Mouse (Mus musculus): ENCODE data around the gene Il1rap. TPM values are rescaled to one million over a fixed set of nuclear protein-coding genes. Genes with fewer than 3 reads are reported as not detected.
A peak's percentile ranks its signal among the peaks of the same experiment; 100 is the strongest.

Gene Il1rap
- polyA plus RNA-seq, 1 experiment from 2014 or later: 8.6 TPM

- Histone ChIP-seq H3K27me3 (ENCODE audit: control insufficient read depth, insufficient read depth, low read depth, low read length) (no peaks in the 10 kb centered on the region), H3K9me3 (replicated peaks; ENCODE audit: control insufficient read depth, low read length, poor library complexity, severe bottlenecking) (no peaks in the 10 kb centered on the region), H3K36me3 (ENCODE audit: control insufficient read depth, insufficient read depth, low read length) (no peaks in the 10 kb centered on the region), H3K9ac (ENCODE audit: low read depth, low read length) (no peak overlapping the region), H3K4me1 (ENCODE audit: control insufficient read depth, insufficient read depth, low read length) (no peaks in the 10 kb centered on the region), H3K27ac (ENCODE audit: low read length) (no peak overlapping the region), H3K4me2 (ENCODE audit: low read length) (no peak overlapping the region), H3K4me3 (ENCODE audit: low read depth, low read length) (no peak overlapping the region)
- 90% methylated on average over 1 of the region's 1 CpGs for WGBS
- ATAC-seq: no peak
Observed at GRCm38 (mm10) chr16:26730941-26731340, 149.4 kb downstream of the Il1rap start.

GRCm38 (mm10) chr16:26732566-26732965, 151.1 kb downstream of the Il1rap start:
- Histone ChIP-seq H3K9me3 (replicated peaks; ENCODE audit: control insufficient read depth, low read length, poor library complexity, severe bottlenecking) (no peaks in the 10 kb centered on the region), H3K4me3 (ENCODE audit: low read depth, low read length) (no peak overlapping the region), H3K27me3 (ENCODE audit: control insufficient read depth, insufficient read depth, low read depth, low read length) (no peaks in the 10 kb centered on the region), H3K36me3 (ENCODE audit: control insufficient read depth, insufficient read depth, low read length) (no peaks in the 10 kb centered on the region), H3K9ac (ENCODE audit: low read depth, low read length) (no peak overlapping the region), H3K4me1 (ENCODE audit: control insufficient read depth, insufficient read depth, low read length) (no peaks in the 10 kb centered on the region), H3K4me2 (ENCODE audit: low read length) (no peak overlapping the region), H3K27ac (ENCODE audit: low read length) (no peak overlapping the region)
- peak; percentile 58; the same call in 1 of the 2 replicates for ATAC-seq
- WGBS: 40% methylated on average over 3 of the region's 3 CpGs

DNA sequence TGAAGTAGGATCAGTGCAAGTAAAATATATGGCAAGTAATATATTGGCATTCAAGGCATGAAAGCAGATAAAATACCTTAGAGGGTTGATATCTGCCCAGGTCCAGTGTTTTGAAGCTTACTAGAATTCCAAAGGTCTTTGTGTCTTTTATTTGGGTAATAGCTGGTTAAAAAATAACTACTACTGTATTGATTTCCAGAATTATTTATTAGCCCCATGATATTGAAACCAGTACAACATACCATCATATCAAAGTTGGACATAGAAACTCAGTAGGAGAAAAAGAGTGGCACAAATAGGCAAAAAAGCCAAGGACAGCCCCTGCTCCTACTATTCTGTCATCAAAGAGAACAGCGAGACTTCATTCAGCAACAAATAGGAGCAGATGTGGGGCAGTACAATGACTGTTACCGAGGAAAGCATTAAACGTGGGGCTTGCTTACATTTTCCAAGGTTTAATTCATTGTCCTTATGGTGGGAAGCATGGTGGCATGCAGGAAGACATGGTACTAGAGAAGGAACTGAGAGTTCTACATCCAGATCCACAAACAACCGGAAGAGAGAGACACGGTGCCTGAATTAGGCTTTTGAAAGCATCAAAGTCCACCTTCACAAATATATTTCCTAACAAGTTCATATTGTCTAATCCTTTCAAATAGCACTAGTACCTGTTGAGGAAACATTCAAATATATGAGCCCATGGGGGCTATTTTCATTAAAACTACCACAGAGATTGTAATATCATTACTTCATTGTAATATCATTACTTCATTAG, 174.1 kb downstream of the Il1rap start:
- H3K27ac ChIP-seq (ENCODE audit: low read length): no peak overlapping the region
- no peak overlapping the region for H3K4me3 ChIP-seq (ENCODE audit: low read depth, low read length)
- no peaks in the 10 kb centered on the region for H3K4me1 ChIP-seq (ENCODE audit: control insufficient read depth, insufficient read depth, low read length)
- no peaks in the 10 kb centered on the region for H3K27me3 ChIP-seq (ENCODE audit: control insufficient read depth, insufficient read depth, low read depth, low read length)
- H3K9me3 ChIP-seq (replicated peaks; ENCODE audit: control insufficient read depth, low read length, poor library complexity, severe bottlenecking): no peaks in the 10 kb centered on the region; the same call in 1 of the 2 replicates
- no peaks in the 10 kb centered on the region for H3K36me3 ChIP-seq (ENCODE audit: control insufficient read depth, insufficient read depth, low read length)
- no peak overlapping the region for H3K4me2 ChIP-seq (ENCODE audit: low read length)
- ATAC-seq: no peak
- H3K9ac ChIP-seq (ENCODE audit: low read depth, low read length): no peak overlapping the region
- 86% methylated on average over 5 of the region's 5 CpGs for WGBS

GRCm38 (mm10) chr16:26775976-26776375, 194.5 kb downstream of the Il1rap start:
- WGBS: 83% methylated on average over 2 of the region's 2 CpGs
- H3K27ac ChIP-seq (ENCODE audit: low read length): no peak overlapping the region
- no peak for ATAC-seq
- H3K9ac ChIP-seq (ENCODE audit: low read depth, low read length): no peak overlapping the region
- H3K9me3 ChIP-seq (replicated peaks; ENCODE audit: control insufficient read depth, low read length, poor library complexity, severe bottlenecking): no peaks in the 10 kb centered on the region
- no peak overlapping the region for H3K4me3 ChIP-seq (ENCODE audit: low read depth, low read length)
- no peaks in the 10 kb centered on the region for H3K4me1 ChIP-seq (ENCODE audit: control insufficient read depth, insufficient read depth, low read length)
- no peaks in the 10 kb centered on the region for H3K27me3 ChIP-seq (ENCODE audit: control insufficient read depth, insufficient read depth, low read depth, low read length)
- H3K36me3 ChIP-seq (ENCODE audit: control insufficient read depth, insufficient read depth, low read length): no peaks in the 10 kb centered on the region
- H3K4me2 ChIP-seq (ENCODE audit: low read length): no peak overlapping the region

DNA sequence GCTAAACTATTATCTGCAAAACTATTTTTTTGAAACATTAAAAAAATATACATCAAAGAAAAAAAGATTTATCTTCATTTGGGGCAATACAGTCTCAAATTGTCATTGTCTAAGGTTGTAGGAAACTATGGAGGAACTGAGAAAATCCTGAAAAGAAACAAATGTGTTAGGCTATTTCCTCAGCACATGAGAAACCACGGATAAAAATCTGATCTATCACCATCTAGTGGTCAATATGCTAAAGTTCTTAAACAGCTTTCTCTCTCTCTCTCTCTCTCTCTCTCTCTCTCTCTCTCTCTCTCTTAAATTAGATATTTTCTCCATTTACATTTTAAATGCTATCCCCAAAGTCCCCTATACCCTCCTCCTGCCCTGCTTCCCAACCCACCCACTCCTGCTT, 195.6 kb downstream of the Il1rap start:
- H3K9ac ChIP-seq (ENCODE audit: low read depth, low read length): no peak overlapping the region
- no peak overlapping the region for H3K4me3 ChIP-seq (ENCODE audit: low read depth, low read length)
- H3K9me3 ChIP-seq (replicated peaks; ENCODE audit: control insufficient read depth, low read length, poor library complexity, severe bottlenecking): no peaks in the 10 kb centered on the region
- ATAC-seq: no peak
- no peaks in the 10 kb centered on the region for H3K36me3 ChIP-seq (ENCODE audit: control insufficient read depth, insufficient read depth, low read length)
- H3K4me1 ChIP-seq (ENCODE audit: control insufficient read depth, insufficient read depth, low read length): no peaks in the 10 kb centered on the region
- no peak overlapping the region for H3K27ac ChIP-seq (ENCODE audit: low read length)
- WGBS: 7% methylated on average over 1 of the region's 1 CpGs
- H3K4me2 ChIP-seq (ENCODE audit: low read length): no peak overlapping the region
- H3K27me3 ChIP-seq (ENCODE audit: control insufficient read depth, insufficient read depth, low read depth, low read length): no peaks in the 10 kb centered on the region

Other genes starting within 250 kb of the Il1rap start
- 3.4 and 4.7 TPM in 2 replicates for gene Cldn1, start 209.9 kb upstream of the Il1rap start, polyA plus RNA-seq (2015; fragmentation: Nextera tagmentation; extraction: Ambion mirVana)
- not detected in 2 replicates for gene Cldn16, start 118.6 kb upstream of the Il1rap start, polyA plus RNA-seq (2015; fragmentation: Nextera tagmentation; extraction: Ambion mirVana)
- gene Tmem207, start 54.9 kb upstream of the Il1rap start, polyA plus RNA-seq (2015; fragmentation: Nextera tagmentation; extraction: Ambion mirVana): 0.16 and 0.57 TPM in 2 replicates